Mouse (Mus musculus): ENCODE data around the gene Sat1. TPM values are rescaled to one million over a fixed set of nuclear protein-coding genes. Genes with fewer than 3 reads are reported as not detected.

Gene Sat1
- total RNA-seq, 2 experiments from 2014 or later, result 34.8 to 35.5 TPM

DNA sequence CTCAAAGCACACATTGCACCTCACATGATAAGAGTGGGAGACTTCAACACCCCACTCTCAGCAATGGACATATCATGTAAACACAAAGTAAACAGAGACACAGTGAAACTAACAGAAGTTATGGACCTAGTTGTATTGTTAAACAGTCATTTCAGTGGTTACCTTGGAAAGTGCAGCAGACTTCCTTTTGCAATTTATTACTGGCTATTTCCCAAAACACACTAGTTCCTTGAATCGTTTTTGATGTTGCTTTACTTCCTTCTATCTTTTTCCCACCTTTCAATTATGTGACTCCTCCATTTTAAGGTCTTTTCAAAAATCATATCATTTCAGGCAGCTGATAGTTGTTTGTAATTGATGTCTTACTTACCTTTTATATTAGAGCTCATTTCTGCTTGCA is 44.5 kb downstream of the Sat1 start:
- no peak for DNase-seq (ENCODE audit: low spot score)
- intact Hi-C loops (cut with DNase I), result no loop called here

- DNase-seq (ENCODE audit: low spot score), result no peak
Measured at GRCm38 (mm10) chrX:155169886-155170285, 46.4 kb downstream of the Sat1 start.

DNA sequence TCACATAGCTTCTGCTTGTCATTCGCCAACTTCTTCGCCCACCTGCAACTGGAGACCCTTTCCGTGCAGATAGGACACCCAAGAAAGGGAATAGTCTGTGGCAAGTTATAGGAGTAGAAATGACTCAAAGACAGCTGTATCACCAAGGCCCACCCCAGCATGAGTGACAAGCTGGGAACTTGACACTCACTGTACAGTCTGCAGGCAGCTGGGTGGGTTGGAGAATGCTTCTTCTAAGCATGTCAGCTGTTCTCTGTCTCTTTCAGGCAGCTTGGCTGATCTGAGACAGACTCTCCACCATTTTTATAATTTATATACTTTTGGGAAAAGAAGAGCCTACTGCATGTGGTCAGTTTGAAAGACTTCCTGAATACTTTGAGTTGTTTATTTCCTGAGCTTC is 48.6 kb downstream of the Sat1 start:
- intact Hi-C loops (cut with DNase I), result no loop called here
- no peak for DNase-seq (ENCODE audit: low spot score)

More at GRCm38 (mm10) chrX:155169886-155170285, 46.4 kb downstream of the Sat1 start:
- intact Hi-C loops (cut with DNase I), result no loop called here

- intact Hi-C loops (cut with DNase I), result no loop called here
- DNase-seq (ENCODE audit: low spot score), result no peak
Measured at GRCm38 (mm10) chrX:155166313-155166712, 49.9 kb downstream of the Sat1 start.

GRCm38 (mm10) chrX:155163553-155163952 is 52.7 kb downstream of the Sat1 start:
- no peak for DNase-seq (ENCODE audit: low spot score)
- intact Hi-C loops (cut with DNase I), result no loop called here

Other genes starting within 250 kb of the Sat1 start
- gene Magea8, start 220.6 kb downstream of the Sat1 start, total RNA-seq (2021), result not detected
- gene Magea5, start 153.3 kb downstream of the Sat1 start, total RNA-seq (2021), result not detected
- not detected for gene Magea1, start 126.7 kb downstream of the Sat1 start, total RNA-seq (2021)
- not detected for gene Magea2, start 122.8 kb downstream of the Sat1 start, total RNA-seq (2021)
- gene Cldn34b2, start 88.0 kb downstream of the Sat1 start, total RNA-seq (2021), result not detected
- gene Acot9, start 46.0 kb upstream of the Sat1 start, total RNA-seq (2021), result 10 to 100 TPM; 25.1 to 32.3 TPM
- gene Prdx4, start 124.3 kb upstream of the Sat1 start, total RNA-seq (2021), result 10 to 100 TPM; 26.6 to 28.6 TPM

Data from heart, postnatal 25 days (tissue).